Mouse (Mus musculus) liver, postnatal 0 days (tissue): ENCODE results near the gene Lrrc37a. TPM values are rescaled to one million over a fixed set of nuclear protein-coding genes. Genes with fewer than 3 reads are reported as not detected.

Source experiments
- ATAC-seq: fragments of 200-750 bp; cut with Nextera tagmentation; 2 replicates; pipeline ENCODE4 v1.8.0; 2017; ENCODE audit warnings: mild to moderate bottlenecking, moderate library complexity
- DNase-seq: peaks from one replicate; pipeline ENCODE4 v3.0.0-alpha.2; 2016
- H3K27ac ChIP-seq: fragments of 300-500 bp; sonication (generic); 2 replicates; pipeline ENCODE4 v1.5.1; 2014; ENCODE audit warnings: antibody characterized with exemption, moderate library complexity, mild to moderate bottlenecking, low read depth
- H3K27me3 ChIP-seq: fragments of 300-500 bp; sonication (generic); 2 replicates; pipeline ENCODE4 v1.6.1; 2014; ENCODE audit warnings: low read length, control low read depth, mixed read lengths; ENCODE audit not compliant: insufficient read depth
- H3K36me3 ChIP-seq: fragments of 300-500 bp; sonication (generic); replicated peaks from 2 replicates; pipeline ENCODE4 v1.6.1; 2014; ENCODE audit warnings: mild to moderate bottlenecking, control low read depth, low read length, moderate library complexity, mixed read lengths; ENCODE audit not compliant: insufficient read depth
- H3K4me1 ChIP-seq: fragments of 300-500 bp; sonication (generic); 2 replicates; pipeline ENCODE4 v1.6.1; 2014; ENCODE audit warnings: antibody characterized with exemption, mild to moderate bottlenecking, control low read depth; ENCODE audit not compliant: insufficient read depth
- H3K4me2 ChIP-seq: fragments of 300-500 bp; sonication (generic); 2 replicates; pipeline ENCODE4 v1.6.1; 2014; ENCODE audit warnings: low read depth, mild to moderate bottlenecking, low read length, moderate library complexity, mixed read lengths
- H3K4me3 ChIP-seq: fragments of 300-500 bp; sonication (generic); 2 replicates; pipeline ENCODE4 v1.5.1; 2014; ENCODE audit warnings: low read depth, low read length
- H3K9ac ChIP-seq: fragments of 300-500 bp; sonication (generic); replicated peaks from 2 replicates; pipeline ENCODE4 v1.6.1; 2014; ENCODE audit warnings: mild to moderate bottlenecking, moderate library complexity
- H3K9me3 ChIP-seq: fragments of 300-500 bp; sonication (generic); 2 replicates; pipeline ENCODE4 v1.6.1; 2016; ENCODE audit warnings: mild to moderate bottlenecking, control low read depth, low read length, mixed read lengths
- CTCF ChIP-seq: sonication (generic); IDR thresholded peaks from 2 replicates; pipeline ENCODE4 v1.5.1; 2016; ENCODE audit warnings: antibody characterized with exemption, low read depth
- EP300 ChIP-seq: IDR thresholded peaks from 2 replicates; pipeline ENCODE4 v1.6.1; 2016; ENCODE audit warnings: antibody characterized with exemption, low read depth, mild to moderate bottlenecking
- WGBS: fragments of 180-500 bp; shearing (Covaris S2); extraction: QIAGEN DNeasy Blood & Tissue Kit; methylation state at CpG from one replicate; pipeline ENCODE4 v1.1.7; 2014; ENCODE audit not compliant: insufficient replicate concordance; 5-methylcytosine and 5-hydroxymethylcytosine counted together
- polyA plus RNA-seq: library from polyadenylated mRNA; unstranded; fragments of >200 nt; fragmentation: Nextera tagmentation; extraction: Ambion mirVana; gene quantifications from 2 replicates; pipeline ENCODE4 v1.2.1, GENCODE M21; 2015

Lrrc37a gene
- polyA plus RNA-seq, 1 experiment from 2014 or later = not detected

DNA sequence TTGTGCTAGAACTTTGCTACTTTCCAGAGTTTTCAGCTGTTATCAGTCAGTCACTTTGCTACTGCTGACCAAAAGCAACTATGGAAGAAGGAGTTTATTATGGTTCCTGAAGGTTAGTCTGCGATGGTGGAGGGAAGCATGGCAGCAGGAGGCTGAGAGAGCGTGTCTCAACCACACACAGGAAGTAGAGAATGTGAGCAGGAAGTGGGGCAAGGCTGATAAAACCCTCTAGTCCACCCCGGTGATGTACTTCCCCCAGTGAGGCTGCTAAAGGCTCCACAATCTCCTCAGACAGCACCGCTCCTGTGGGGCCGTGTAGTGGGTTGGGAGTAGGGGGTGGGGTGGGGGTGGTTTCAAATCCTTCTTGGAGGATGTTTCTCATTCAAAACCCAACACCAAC lies 68.1 kb downstream of the Lrrc37a start:
- H3K27ac ChIP-seq = peak overlapping the region; percentile 36; the same call in 1 of the 2 replicates
- no peaks in the 10 kb centered on the region for H3K27me3 ChIP-seq
- DNase-seq (peak; percentile 28), ATAC-seq (peak; percentile 54)
- H3K9me3 ChIP-seq = no peaks in the 10 kb centered on the region
- no peaks in the 10 kb centered on the region for H3K36me3 ChIP-seq
- 29% methylated on average over 5 of the region's 5 CpGs for WGBS
- no peak overlapping the region for H3K4me3 ChIP-seq
- TF ChIP-seq EP300 = no peak
- no peak for TF ChIP-seq CTCF
- no peak overlapping the region for H3K4me2 ChIP-seq
- H3K9ac ChIP-seq = no peak overlapping the region
- no peaks in the 10 kb centered on the region for H3K4me1 ChIP-seq

DNA sequence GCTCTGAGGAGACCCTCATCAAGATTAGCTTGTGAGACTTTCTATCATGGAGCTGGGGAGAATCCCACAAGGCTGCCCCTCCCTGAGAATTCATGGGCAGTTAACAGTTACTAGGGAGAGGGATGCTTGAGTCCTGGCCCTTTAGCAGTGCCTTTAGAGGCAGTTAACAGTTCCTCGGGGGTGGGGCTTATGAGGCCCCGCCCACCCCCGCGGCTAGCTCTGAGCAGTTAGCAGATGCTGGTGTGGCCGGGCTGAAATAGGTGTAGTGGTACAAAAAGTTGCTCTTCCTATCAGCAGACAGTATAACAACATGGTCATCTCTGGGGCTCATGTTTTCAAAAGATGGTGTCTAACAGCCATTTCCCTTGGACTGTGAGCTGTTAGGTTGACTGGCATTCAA lies 79.4 kb downstream of the Lrrc37a start:
- H3K36me3 ChIP-seq = no peaks in the 10 kb centered on the region
- ATAC-seq (no peak), DNase-seq (peak; percentile 26)
- H3K27me3 ChIP-seq = no peaks in the 10 kb centered on the region
- no peak overlapping the region for H3K9ac ChIP-seq
- no peak overlapping the region for H3K27ac ChIP-seq
- no peak overlapping the region for H3K4me3 ChIP-seq
- H3K4me2 ChIP-seq = no peak overlapping the region
- WGBS = 18% methylated on average over 5 of the region's 5 CpGs
- no peaks in the 10 kb centered on the region for H3K4me1 ChIP-seq
- no peaks in the 10 kb centered on the region for H3K9me3 ChIP-seq
- TF ChIP-seq EP300 (no peak), CTCF (no peak)

DNA sequence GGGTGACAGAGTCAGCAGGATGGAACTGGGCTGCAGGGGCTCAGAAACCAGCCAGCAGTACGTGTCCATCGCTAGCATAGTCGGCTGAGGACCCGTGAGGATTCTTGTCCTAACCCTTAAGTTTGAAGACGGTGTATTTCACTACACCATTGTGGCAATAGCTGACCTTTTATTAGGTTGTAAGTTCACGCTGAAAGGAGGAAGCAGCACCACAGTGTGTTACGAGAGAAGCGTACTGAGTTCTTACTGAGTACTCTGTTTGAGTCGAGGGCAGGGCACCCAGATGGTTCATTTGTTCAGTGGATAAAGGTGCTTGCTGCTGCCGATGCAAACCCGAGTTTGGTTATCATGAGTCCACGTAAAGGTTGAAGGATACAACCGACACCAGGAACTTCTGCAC lies 84.7 kb downstream of the Lrrc37a start:
- no peak for DNase-seq
- Histone ChIP-seq H3K27me3 (no peaks in the 10 kb centered on the region), H3K9me3 (no peaks in the 10 kb centered on the region), H3K4me3 (no peak overlapping the region), H3K36me3 (no peaks in the 10 kb centered on the region), H3K4me1 (no peaks in the 10 kb centered on the region; the same call in 1 of the 2 replicates), H3K4me2 (no peak overlapping the region), H3K9ac (no peak overlapping the region), H3K27ac (peak overlapping the region; percentile 63)
- ATAC-seq = no peak
- WGBS = 70% methylated on average over 13 of the region's 13 CpGs
- TF ChIP-seq CTCF = no peak

DNA sequence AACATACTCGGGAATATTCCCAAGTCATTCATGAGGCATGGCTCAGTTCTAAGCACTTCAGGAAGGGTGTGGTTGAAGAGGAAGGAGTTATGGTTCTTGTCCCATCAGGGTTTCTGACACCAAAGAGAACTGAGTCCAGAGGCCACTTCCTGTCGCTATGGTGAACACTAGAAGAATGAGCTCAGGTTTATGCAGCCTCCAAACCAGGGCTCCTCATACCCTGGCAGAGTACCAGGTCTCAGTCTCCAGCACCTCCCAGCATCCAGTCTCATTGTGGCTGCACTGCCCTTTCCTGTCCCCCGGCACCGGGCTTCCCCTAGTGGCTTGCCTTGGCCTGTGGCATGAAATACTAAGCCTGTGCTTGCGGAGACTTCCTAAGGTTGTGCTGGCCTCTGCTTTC lies 85.2 kb downstream of the Lrrc37a start:
- no peak overlapping the region for H3K9ac ChIP-seq
- ATAC-seq = peak; percentile 8; the same call in 1 of the 2 replicates
- DNase-seq = no peak
- no peaks in the 10 kb centered on the region for H3K9me3 ChIP-seq
- no peaks in the 10 kb centered on the region; the same call in 1 of the 2 replicates for H3K4me1 ChIP-seq
- peak overlapping the region; percentile 63 for H3K27ac ChIP-seq
- no peaks in the 10 kb centered on the region for H3K36me3 ChIP-seq
- WGBS = 48% methylated on average over 5 of the region's 5 CpGs
- H3K4me2 ChIP-seq = no peak overlapping the region
- H3K4me3 ChIP-seq = no peak overlapping the region
- TF ChIP-seq CTCF = no peak
- TF ChIP-seq EP300 = no peak
- no peaks in the 10 kb centered on the region for H3K27me3 ChIP-seq

DNA sequence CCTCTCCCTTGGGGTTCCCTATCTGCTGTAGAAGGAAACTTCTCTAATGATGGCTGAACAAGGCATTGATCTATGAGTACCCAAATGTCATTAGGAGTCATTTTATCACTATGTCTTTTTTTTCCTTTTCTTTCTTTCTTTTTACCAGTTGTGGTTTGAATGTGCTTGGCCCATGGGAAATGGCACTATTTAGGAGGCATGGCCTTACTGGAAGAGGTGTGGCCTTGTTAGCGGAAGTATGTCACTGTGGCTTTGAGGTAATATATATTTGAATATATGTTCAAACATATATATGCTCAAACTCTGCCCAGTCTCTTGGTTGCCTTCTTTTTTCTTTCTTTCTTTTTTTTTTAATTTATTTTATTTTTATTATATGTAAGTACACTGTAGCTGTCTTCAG lies 90.9 kb downstream of the Lrrc37a start:
- WGBS = 78% methylated on average over 1 of the region's 1 CpGs
- Histone ChIP-seq H3K4me3 (no peak overlapping the region; the same call in 1 of the 2 replicates), H3K9ac (no peak overlapping the region)

DNA sequence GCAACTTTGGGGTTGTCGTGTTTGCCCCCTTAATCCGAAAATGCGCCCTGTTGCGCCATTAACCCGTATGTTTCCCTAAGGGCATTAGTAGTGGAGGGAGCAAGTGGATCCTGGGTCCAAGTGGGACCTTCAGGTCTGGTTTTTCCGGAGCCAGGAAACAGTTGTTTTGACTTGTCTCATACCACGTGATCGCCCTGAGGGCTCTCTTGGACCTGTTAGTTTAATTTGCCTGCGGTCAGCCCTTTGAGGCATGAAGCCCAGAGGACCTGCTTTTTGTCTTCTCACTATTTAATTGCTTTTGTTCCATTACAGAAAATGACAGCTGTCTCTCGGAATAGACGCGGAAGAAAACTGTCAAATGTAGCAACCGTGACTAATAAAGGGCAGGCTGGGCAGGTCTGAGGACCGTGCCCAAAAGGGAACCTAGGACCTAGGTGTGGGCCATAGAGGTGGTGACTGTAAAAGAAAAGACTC lies 91.4 kb downstream of the Lrrc37a start:
- no peaks in the 10 kb centered on the region for H3K27me3 ChIP-seq
- H3K4me1 ChIP-seq = peaks cover 17% of the 10 kb centered on the region
- no peaks in the 10 kb centered on the region for H3K9me3 ChIP-seq
- peak; percentile 46 for ATAC-seq
- H3K4me2 ChIP-seq = peak overlapping the region; percentile 84
- H3K9ac ChIP-seq = peak overlapping the region; percentile 98
- TF ChIP-seq EP300 (no peak), CTCF (no peak)
- 3% methylated on average over 14 of the region's 14 CpGs for WGBS
- no peak for DNase-seq
- H3K27ac ChIP-seq = peak overlapping the region; percentile 79
- H3K4me3 ChIP-seq = peak overlapping the region; percentile 99
- peaks cover 6% of the 10 kb centered on the region; the same call in 1 of the 2 replicates for H3K36me3 ChIP-seq

More for the DNA sequence above, 90.9 kb downstream of the Lrrc37a start:
- Histone ChIP-seq H3K27me3 (no peaks in the 10 kb centered on the region), H3K27ac (peak overlapping the region; percentile 79), H3K36me3 (peaks cover 6% of the 10 kb centered on the region; the same call in 1 of the 2 replicates), H3K4me2 (peak overlapping the region; percentile 84), H3K4me1 (peaks cover 17% of the 10 kb centered on the region), H3K9me3 (no peaks in the 10 kb centered on the region)
- ATAC-seq = no peak
- DNase-seq = no peak
- TF ChIP-seq CTCF = no peak
- no peak for TF ChIP-seq EP300
